Mouse (Mus musculus) midbrain, embryonic 10.5 days (tissue): ENCODE measurements at regions not wholly inside any gene's neighbourhood (a gene's known extent, or its start where the extent isn't known, plus 50 kb on each side); places are given as distances from the start of the nearest gene placed in this dataset.
A peak's percentile ranks its signal among the peaks of the same experiment; 100 is the strongest.

ENCODE experiments used
- DNase-seq: peaks from one replicate; pipeline ENCODE4 v3.0.0-alpha.2; 2017; ENCODE audit warnings: low spot score
- H3K27ac ChIP-seq: fragments of 300-500 bp; sonication (generic); replicated peaks from 2 replicates; pipeline ENCODE4 v1.5.1; 2016; ENCODE audit warnings: mild to moderate bottlenecking
- H3K27me3 ChIP-seq: fragments of 300-500 bp; sonication (generic); 2 replicates; pipeline ENCODE4 v1.6.1; 2016; ENCODE audit warnings: low read depth, mild to moderate bottlenecking; ENCODE audit not compliant: poor library complexity, severe bottlenecking
- H3K36me3 ChIP-seq: fragments of 300-500 bp; sonication (generic); 2 replicates; pipeline ENCODE4 v1.6.1; 2016; ENCODE audit warnings: mild to moderate bottlenecking, moderate library complexity
- H3K4me1 ChIP-seq: fragments of 300-500 bp; sonication (generic); 2 replicates; pipeline ENCODE4 v1.6.1; 2016
- H3K4me3 ChIP-seq: fragments of 300-500 bp; sonication (generic); 2 replicates; pipeline ENCODE4 v1.5.1; 2016; ENCODE audit warnings: mild to moderate bottlenecking, moderate library complexity
- H3K9me3 ChIP-seq: fragments of 300-500 bp; sonication (generic); replicated peaks from 2 replicates; pipeline ENCODE4 v1.6.1; 2016; ENCODE audit warnings: mild to moderate bottlenecking
- WGBS: fragments of 180-500 bp; shearing (Covaris S2); methylation state at CpG from one replicate; pipeline ENCODE4 v1.1.7; 2016; 5-methylcytosine and 5-hydroxymethylcytosine counted together

DNA sequence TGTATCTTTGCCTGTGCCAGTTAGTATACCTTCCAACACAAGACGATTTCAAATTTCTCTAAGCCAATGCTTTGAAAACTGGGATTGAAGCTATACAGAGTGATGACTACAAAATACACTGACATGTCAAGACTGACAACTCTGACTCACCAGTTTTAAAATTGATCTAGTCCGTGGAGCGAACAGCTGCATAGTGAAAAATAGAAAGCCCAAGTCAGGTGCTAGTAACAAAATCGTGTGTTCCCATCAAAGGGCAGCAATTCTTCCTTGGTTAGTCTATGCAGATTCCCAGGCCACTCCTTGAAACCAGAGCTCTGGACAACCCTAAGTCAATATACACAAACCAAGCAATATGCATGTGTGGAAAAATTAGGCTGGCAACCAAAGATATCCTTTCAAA lies 940.6 kb downstream of the Kcna4 start:
- no peak overlapping the region for H3K27ac ChIP-seq

DNA sequence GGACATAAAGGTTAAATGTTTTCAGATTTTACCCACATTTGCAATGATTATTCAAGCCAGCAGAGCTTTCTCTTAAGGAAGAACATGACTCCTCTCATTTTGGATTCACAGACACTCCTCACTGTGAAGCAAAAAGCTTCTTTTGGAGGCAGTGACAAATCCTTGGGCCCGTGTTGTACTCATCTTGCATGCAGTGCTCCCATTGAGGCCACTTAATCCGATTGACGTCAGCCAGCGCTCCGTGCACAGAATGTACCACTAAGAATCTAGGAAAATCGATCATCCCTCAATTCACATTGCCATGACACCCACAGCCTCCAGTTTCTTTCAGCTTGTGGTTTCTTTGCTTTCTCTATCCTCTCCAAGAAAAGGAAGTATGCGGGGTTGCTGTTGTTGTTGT lies 941.5 kb downstream of the Kcna4 start:
- Histone ChIP-seq H3K27ac (no peak overlapping the region), H3K36me3 (no peaks in the 10 kb centered on the region), H3K27me3 (no peaks in the 10 kb centered on the region), H3K9me3 (no peaks in the 10 kb centered on the region), H3K4me1 (peaks cover 9% of the 10 kb centered on the region), H3K4me3 (no peak overlapping the region)
- peak; percentile 37 for DNase-seq
- 48% methylated on average over 7 of the region's 7 CpGs for WGBS

More for the DNA sequence above, 940.6 kb downstream of the Kcna4 start:
- Histone ChIP-seq H3K36me3 (no peaks in the 10 kb centered on the region), H3K4me1 (peaks cover 9% of the 10 kb centered on the region), H3K4me3 (no peak overlapping the region), H3K27me3 (no peaks in the 10 kb centered on the region), H3K9me3 (no peaks in the 10 kb centered on the region)
- WGBS = 87% methylated on average over 4 of the region's 4 CpGs
- no peak for DNase-seq

DNA sequence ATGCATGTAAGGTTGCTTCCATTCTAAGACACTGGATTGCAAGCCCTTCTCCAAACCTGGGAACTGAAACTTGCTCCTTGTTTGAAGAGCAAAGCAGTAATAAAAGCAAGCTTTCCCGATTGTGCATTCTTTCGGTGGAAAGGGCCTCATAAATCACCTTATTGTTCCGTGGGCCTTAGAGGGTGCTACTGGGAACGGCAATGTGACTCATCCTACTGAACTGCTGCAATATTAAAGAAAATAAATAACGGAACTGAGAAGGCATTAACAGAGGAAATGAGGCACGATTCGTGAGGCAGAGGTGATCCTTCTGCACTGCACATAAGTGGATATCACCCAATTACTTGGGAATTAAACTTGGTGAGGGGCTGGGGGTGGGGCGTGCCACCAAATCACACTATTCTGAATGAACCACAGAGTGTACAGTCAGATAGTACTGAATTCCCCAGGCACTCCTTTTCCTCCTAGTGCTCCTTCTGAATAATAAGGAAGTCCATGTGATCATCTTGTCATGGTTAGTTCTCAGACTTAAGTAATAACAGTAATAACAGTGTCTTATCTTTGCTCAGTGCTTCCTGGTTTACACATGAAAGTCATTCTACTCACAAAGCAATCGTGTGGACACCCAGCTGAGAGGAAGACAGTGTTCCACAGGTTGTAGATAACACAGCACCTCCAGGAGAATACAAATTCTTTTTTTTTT lies 946.0 kb downstream of the Kcna4 start:
- H3K27me3 ChIP-seq = no peaks in the 10 kb centered on the region
- peaks cover 9% of the 10 kb centered on the region for H3K4me1 ChIP-seq
- DNase-seq = no peak
- 84% methylated on average over 9 of the region's 9 CpGs for whole genome bisulfite sequencing
- no peak overlapping the region for H3K4me3 ChIP-seq
- no peaks in the 10 kb centered on the region for H3K9me3 ChIP-seq
- no peak overlapping the region for H3K27ac ChIP-seq
- no peaks in the 10 kb centered on the region for H3K36me3 ChIP-seq
